Mouse (Mus musculus): ENCODE measurements around the gene Dock9.

Gene Dock9

DNA sequence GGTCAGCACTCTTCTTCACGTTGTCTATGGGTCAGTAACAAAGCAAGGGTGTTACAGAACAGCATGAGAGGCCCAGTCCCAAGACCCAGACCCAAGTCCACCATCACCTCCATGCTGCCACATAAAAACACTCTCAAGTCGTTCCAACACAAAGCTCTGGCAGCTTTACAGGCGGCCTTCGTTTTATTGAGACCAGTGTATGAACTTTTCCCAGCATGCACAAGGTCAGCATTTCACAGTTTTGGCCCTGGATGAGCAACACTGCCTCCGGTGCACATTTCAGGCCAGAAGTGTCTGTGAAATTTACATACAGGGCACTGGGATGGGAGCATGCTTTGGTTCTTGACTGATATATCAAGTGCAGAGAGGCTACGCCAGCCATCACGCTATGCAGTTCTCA, 6.5 kb downstream of the Dock9 start:
- no peak for DNase-seq

DNA sequence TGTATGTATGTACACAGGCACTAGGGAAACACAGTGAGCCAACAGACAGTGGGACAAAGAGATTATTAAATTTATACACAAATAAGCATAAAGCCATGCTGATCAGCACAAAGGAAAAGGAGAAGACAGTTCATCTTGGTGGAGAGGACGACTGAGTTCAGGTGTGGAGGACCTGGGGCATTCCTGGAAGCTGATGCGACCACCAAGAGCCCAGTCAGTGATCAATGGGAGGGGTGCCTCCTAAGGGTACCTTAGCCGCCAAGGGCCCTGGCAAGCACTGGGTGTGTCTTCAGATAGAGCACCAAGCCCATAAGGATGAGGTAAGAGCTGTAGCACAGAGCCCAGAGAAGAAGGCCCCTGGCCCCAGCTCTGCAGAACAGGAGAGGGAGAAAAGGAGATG, 8.4 kb downstream of the Dock9 start:
- no peak for DNase-seq

DNA sequence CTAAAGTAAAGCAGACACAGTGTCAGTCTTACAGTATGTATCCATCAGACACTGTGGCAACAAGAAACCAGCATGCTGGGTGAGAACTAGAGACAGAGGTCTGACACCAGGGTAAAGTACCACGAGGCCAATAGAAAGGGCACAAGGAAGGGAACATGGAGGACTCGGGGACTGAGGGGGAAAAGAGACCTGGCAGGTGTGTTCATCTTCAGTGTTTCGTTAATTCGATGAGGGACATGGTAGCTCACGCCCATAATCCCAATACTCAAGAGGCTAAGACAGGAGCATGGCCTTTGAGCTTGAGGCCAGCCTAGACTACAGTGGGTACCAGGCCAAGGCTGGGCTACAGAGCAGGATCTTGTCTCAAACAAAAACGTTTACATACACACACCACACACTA, 9.2 kb downstream of the Dock9 start:
- no peak for DNase-seq

DNA sequence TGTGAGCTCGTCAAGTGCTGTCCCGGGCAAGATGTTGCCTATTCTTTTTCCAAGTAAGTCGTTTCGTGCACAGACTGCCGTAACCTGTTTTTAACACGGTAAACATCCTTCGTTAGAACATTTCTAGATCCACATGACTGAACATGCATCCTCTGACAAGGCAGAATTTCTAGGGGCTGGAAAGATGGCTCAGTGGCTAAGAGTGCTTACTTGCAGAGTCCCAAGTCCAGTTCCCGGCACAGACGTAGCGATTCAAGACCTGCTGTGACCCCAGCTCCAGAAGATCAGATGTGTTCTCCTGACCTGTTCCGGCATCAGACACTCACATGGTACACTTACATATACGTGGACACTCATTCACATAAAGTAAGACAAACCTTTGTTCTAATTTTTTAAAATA, 10.2 kb downstream of the Dock9 start:
- DNase-seq: no peak

DNA sequence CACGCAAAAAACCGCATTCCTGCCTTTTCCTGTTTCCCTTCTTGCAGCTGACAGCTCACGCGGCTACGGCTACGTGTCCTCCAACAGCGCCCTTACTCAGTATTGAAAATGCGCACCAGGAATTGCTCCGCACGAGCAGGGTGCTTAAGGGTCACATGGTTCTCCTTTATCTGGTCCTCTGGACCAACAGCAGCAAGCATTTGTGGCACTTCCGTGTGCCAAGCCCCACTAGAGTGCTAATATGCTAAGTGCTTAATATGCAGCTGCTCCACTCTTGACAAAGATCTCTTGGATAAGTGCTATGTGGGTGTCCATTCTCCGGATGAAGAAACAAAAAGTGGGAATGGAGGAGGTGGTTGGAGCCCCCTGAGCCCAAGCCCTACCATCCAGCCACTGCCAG, 10.7 kb downstream of the Dock9 start:
- no peak for DNase-seq

DNA sequence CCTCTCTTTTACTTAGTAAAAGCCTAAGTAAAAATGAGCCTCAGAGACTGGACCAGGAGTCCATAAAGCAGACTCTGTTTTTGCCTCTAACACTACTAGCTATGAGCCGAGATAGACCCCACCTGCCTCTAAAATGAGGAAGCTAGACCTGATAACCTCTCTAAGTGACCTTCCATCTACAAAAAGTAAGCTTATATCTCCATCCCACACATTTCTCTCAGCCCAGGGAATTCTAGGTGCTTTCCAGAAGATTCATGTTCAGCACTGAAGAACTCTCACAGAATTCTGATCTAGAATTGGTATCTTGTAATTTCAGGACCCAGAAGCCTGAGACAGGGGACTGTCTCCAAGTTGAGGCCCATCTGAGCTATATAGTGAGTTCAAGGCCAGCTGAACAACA, 12.2 kb downstream of the Dock9 start:
- DNase-seq: no peak

DNA sequence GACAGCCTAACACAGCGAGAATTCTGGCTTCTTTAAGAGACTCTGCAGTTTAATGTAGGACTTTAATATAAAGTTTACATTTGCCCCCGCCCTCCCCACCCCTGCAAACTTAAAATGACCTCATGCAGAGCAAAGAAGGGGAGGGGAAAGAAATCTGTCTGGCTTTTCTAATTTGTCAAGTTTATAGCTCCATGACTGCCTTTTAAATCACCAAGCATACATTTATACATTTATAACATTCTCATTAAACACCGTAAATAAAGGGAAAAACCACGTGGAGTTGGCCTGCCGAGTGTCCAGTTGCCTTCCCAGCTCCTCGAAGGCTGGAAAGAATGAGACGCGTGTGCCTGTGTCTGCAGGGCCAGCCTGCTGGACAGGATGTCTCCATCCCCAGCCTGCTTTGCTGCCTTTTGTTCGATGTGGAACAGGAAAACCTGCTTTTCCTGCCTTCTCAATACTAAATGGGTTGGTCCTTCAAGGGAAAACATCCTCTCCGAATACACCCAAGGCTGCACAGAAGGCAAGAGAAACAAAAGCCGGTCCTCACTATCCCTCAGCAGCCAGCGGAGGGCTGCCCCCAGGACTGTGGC, 16.6 kb downstream of the Dock9 start:
- no peak for DNase-seq

DNA sequence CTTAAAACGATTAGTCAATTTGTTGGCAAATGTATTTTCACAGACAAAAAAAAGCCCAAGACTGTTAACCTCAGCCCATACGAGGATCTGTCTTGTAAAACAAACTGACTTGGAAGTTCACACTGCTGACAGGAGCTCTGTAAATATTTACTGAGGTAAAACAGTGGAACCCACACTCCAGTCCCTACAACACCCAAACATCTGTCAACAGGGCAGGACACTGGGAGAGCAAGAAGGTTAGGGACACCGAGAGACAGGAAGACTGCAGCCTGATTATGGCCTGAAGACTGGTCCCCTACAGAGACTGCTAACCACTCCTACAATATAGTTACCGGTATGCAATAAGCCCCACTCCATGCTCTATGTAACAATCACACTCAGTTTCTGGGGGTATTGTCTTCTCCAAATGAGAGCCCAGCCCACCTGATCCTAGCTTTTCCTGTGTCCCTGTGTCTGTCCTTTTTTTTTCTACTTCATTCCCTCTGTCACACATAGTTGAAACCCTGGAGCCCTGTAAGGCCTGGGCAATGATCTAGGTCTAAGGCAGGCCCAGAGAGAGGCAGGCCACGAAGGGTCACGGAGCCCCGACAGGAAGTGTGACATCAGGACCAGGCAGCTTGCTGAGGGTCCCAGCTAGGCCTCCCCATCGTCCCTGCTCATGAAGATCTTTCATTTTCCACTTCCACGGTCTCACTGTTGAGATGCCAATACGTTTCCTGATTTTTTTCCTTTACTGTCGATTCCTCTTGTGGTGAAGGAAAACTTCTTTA, 17.3 kb downstream of the Dock9 start:
- DNase-seq: no peak

DNA sequence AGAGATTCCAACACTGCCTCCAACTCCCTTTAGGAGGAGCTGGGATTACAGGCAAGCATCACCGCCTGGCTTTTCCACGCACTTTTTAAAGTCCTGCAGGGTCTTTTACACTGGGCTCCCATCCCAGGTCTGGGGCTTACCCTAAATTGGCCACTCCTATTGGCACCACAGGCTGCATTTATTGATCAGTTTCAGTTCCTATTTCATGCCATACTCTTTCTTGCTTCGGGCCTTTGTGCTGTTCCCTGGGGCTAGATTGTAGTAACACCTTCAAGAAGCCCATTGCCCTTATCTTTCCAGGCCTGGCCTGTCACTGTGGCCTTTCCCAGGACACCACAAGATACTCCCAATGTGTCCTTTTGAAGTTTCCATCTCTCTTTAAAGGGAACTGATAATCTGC, 18.0 kb downstream of the Dock9 start:
- DNase-seq: no peak

DNA sequence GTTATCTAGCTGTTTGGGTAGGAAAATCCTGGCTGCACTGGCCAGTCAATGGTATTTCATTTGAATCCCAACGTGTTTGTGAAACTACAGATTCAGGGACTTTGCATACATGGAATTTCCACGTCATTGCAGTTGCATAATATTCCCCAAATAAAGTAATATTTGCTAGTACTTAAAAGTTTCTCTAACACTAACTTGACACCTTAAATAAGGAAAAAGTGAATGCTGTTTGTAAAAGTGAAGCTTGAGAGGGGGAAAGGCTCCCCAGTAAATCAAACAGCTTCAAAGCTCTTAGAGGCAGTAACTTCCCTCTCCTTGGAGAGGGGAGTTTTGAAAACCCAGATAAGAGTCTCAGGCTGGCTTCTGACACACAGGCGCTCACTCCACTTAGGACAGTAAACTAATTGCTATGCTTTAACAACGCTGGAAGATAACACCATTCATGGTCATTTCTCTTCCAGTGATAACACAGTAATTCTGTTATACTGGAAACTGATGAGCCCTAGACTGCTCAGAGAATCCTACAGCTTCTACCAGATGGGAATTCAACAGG, 20.3 kb downstream of the Dock9 start:
- DNase-seq: no peak

DNA sequence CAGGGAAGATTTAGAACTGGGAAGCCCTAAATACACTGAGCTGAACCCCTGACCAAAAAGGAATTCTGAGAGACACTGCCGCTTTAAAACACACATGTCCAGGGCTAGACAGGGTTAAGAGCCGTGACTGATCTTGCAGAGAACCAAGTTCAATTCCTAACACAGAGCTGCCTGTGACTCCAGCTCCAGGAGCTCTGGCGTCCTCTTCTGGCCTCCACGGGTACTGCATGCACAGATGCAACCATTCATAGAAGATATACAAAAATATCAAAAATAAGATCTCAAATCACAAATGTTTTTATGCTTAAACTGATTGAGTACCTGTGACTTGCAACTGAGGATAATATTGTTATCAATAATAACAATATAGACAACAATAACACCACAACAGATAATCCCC, 20.9 kb downstream of the Dock9 start:
- no peak for DNase-seq

DNA sequence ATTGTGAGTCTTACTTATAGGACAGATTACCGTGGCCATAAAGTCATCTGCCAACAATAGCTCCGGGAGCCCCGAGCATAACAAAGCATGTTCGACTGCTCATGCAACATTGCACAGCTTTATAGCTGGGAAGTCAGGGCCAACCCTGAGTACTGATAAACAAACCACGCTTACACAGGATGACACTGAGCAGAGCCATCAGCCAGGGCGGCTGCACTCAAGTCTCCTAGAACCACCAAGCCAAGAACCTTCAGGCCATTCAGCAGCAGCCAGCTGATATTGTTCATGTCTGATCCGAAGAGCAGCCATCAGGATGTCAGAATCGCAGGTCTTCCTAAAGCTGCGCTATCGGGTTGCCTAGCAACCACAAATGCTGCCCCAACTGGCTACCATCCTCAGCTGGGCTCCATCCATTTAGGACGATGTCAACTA, 35.6 kb downstream of the Dock9 start:
- DNase-seq: no peak

DNA sequence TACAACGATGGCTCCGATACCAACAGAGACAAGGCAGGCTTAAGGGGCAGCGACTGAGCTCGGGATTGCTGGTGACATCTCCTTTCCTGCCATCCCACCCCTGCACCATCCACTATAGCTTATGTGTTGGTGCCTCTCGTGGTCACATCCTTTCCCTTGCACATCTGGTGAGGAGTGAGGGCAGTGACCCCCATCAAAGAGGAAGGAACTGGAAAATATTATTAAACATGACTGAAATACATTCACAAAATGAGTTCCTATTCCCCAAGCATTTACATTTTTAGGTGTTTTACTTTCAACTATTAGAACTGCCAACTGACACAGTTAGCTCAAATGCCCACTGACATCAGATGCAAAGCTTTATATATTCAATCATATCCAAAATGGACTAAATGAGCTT, 37.2 kb downstream of the Dock9 start:
- no peak for DNase-seq

DNA sequence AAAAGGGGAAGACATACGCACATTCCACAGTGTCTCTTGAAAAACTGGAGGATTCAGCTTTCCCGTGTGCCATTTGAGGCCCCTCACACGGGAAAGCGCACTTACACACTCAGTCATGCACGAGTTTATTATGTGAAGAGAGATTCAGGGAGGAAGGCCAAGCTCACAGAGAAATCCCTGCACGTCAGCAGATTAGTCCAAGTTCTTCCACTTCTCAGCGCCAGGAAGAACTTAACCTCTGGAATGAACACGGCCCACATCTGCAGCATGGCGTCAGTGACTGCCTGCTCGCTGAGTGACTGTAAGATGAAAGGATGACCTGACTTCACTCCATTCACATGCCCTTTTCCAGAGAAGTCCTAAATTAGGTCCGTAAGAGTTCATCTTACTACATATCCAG, 43.5 kb downstream of the Dock9 start:
- DNase-seq: no peak

DNA sequence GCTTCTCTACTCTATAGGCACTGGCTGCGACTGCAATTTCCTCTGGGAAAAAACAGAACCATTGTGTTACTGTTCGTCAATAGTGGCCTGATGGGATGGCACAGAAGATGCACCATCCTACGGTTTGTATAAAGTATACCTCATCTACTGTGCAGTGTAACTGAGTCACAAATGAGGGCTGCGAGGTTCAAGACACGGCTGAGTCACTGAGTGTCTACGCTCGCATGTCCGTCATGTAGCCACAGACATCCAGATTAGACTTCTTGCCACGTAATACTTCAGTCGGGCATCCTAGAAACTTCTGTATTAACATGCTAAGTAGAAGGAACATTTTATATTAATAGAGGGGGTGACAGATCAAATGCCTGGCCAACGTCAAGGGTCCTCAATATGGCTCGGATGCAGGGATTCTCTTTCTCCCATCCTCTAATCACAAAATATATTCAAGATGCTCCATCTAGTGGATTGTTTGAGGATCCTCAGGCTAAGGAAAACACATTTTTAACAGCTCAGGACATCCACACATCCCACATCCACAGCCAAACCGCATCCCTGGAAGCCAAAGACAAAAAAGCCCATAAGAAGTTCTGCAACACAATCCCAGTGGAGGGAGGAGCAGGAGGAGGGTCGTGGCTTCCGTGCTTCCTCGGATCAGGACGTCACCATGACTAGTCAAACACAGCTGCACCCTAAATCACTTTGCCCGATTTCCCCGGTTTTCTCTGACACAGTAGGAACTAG, 44.8 kb downstream of the Dock9 start:
- DNase-seq: no peak

DNA sequence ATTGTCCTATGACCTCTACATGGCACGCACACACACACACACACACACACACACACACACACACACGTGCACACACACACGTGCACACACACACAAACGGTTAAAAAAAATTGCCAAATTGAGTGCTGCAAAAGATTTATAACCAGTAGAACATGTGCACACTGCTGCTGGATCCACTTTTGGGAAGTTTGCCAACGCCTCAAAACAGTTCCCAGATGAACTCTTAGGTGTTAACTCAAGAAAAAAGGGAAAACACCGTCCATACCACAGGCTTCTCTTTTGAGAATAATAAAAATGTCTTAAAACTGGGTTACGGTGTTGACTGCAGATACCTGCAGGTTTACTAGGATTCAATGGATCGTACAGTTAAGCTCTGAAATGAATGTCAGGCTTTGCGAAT, 48.0 kb downstream of the Dock9 start:
- DNase-seq: no peak

DNA sequence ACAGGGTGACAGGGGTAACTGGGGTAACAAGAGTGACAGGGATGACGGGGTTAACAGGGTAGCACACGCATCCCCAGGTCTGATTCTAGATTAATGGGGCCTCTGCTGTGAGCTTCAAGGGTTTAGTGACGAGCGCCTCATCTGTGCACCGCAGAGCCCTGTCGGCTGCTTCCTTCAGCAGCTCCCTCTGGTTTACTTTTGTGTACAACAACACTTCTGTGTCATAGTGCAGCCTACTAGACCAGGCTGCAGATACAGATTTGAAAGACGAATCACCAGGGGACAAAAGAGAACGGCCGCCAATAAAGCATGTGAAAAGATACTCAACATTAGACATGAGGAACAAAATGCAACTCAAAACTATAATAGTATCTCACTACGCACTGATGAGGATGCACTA, 48.6 kb downstream of the Dock9 start:
- no peak for DNase-seq

DNA sequence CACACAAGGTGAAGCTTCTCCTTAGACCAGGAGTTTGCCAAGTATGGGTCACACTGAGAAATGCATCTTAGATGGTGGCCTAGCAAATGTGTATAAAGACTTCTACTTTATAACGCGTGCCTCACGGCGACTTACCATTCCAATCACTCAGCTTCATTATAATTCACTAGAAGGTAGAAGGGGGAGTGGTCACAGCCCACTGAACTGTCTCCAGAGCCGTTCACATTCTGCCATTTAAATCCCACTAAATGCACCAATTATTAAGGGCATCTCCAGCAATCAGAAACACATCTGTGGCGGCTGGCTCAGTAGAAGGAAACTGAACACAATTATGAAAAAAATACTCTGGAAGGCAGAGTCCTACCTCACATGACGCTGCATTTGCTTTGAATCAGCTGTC, 50.3 kb downstream of the Dock9 start:
- no peak for DNase-seq

DNA sequence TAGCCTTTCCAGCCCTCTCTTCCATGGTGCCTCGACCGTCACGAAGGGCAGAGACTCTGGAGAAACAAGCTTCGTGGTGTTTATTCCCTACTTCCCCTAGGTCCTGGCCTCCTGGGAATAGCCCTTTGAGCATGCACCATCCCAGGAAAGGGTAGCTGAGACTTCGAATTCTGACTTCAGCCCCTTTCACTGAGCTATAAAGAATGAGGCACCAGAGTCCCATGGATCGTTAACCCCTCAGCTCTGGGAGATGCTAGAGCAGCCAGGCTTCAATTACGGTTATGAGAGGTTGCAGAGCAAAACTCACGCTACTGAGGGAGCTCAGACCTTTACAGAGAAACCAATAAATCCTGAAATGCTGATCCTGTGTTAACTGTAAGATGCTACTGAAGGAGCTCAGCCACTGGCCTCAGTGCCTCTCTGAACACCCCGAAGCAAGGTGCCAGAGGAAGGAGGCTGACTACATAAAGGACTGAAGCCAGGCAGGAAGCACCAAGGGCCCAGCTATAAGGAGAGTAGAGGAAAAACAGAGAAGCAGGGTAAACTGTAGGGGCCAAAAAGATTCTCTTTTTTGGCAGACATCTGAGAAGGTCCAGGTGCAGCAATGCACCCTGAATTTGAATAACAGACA, 53.7 kb downstream of the Dock9 start:
- no peak for DNase-seq

DNA sequence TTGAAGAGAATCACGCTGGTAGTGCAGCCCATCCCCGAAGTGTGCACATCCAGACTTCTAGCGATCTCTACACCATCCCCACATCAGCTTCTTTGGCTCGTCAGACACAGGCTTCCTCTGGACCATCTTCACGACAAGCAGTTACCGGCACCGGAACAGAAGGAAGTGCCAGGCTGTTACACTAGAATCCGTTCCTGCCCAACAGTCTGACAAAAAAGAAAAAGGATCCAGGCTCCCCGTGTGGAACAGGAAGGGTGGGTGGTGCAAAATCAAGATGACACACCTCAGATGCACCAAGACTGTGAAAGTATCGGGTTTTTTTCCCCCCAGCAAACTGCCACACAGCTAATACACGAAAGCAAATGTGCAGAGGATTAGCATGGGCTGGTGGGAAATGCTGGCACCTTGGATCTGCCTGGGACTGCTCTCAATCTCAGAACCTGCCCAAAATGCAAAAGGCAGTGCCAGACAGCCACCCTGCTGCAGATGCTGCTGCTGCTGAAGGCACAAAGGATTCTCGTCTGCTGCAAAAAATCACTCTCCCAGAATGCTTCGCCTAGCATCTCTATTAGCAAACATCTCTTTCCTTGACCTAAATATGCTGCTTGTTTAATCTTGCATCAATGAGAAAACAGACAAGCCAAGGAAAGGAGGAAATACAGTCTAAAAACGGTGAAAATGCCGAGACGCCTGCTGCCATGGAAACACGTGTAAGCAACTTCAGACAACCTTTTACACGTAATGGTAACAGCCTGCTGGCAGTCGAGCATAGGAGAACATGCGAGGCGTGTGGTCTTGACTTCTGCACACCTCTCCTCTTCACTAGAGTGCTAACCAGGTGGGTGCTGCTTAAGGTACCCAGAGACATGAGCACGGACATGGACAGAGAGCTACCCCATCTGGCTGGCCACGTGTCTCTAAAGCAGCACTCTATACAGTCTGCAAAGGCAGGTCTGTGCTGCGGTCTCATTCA, 58.9 kb downstream of the Dock9 start:
- no peak for DNase-seq

DNA sequence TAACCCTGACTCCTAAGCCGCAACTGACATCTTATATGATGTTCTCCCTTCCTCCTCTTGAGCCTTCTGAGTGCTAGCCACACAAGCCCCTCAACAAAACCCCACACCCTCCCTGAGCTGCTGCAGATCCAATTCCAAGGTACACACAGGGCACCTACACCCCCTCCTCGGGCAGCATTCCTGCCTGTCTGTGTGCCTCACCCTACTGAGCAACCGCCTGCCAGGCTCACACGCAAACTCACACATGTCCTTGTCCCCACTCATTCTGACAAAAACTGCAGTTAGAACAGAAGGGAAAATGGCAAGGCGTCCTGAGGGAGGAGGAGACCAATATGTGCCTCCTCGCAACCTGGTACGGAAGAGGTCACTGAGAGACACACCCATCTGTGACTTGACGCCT, 60.4 kb downstream of the Dock9 start:
- no peak for DNase-seq

DNA sequence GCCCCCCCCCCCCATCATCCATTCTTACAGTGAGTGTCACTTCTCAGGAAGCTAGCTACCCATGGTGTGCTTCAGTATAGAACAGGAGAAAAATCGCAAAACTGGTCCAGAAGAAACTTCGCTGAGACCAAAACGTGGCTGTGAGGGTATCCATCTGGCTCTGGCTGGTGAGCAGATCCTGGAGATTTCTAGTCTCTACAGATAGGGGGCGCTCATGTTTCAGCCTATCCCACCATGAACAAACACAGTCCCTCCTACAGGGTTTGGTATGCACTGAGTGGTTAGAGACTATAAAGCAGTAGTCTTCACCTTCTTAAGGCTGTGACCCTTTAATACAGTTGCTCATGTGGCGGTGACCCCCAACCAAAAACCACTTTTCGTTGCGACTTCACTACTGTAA, 62.0 kb downstream of the Dock9 start:
- no peak for DNase-seq

All from thymus, postnatal 36 days (tissue).